Mouse (Mus musculus) thymus, adult 2 months (tissue): ENCODE results near the gene Ogfrl1.

Experiments
- CTCF ChIP-seq: fragments of 200-500 bp; IDR thresholded peaks from 2 replicates; pipeline ENCODE4 v1.5.1; 2012; ENCODE audit warnings: mild to moderate bottlenecking, control low read depth, low read length, moderate library complexity, borderline replicate concordance; ENCODE audit not compliant: control insufficient read depth, poor library complexity, insufficient read depth; ENCODE audit errors: extremely low read depth
- POLR2A ChIP-seq: fragments of 200-500 bp; IDR thresholded peaks from 2 replicates; pipeline ENCODE4 v1.6.1; 2012; ENCODE audit warnings: mild to moderate bottlenecking, low read length, control low read depth, moderate library complexity; ENCODE audit not compliant: control insufficient read depth, poor library complexity, insufficient read depth; ENCODE audit errors: extremely low read depth

- TF ChIP-seq POLR2A: no peak
- no peak for TF ChIP-seq CTCF
Observed at GRCm38 (mm10) chr1:23445736-23446424, 48.3 kb upstream of the Ogfrl1 start.
